Mouse (Mus musculus) cerebellum, adult 11-12 months (tissue): ENCODE measurements around the gene Tmem234.

ENCODE experiments used
- DNase-seq: peaks from one replicate; pipeline ENCODE4 v3.0.0; 2022

The Tmem234 gene

GRCm38 (mm10) chr4:129672878-129673449 lies 72.5 kb downstream of the Tmem234 start:
- DNase-seq = no peak
